Mouse (Mus musculus) lung, adult 2 months (tissue): ENCODE data around the gene Pomgnt2.

Experiments
- CTCF ChIP-seq: fragments of 200-500 bp; IDR thresholded peaks from 2 replicates; pipeline ENCODE4 v1.5.1; 2011; ENCODE audit warnings: mild to moderate bottlenecking, low read length, control low read depth; ENCODE audit not compliant: insufficient read depth
- POLR2A ChIP-seq: fragments of 200-500 bp; IDR thresholded peaks from 2 replicates; pipeline ENCODE4 v1.6.1; 2011; ENCODE audit warnings: low read depth, mild to moderate bottlenecking, control low read depth, low read length, borderline replicate concordance; ENCODE audit errors: extremely low read depth

GRCm38 (mm10) chr9:121973207-121973606, 23.7 kb downstream of the Pomgnt2 start:
- TF ChIP-seq CTCF (no peak), POLR2A (no peak)
